Comparison of ENCODE assay signal across 25 mouse cellular contexts in genomic region chr13:85498696-85499095, GRCm38 (mm10).
DNase-seq lines count a peak whose midpoint lies in the region; ATAC-seq and TF ChIP-seq lines count a peak whose summit lies in the region.
"Had no signal": no experiment of that assay in that cellular context is flagged by ENCODE, and none has a peak within 500 bp of the region (broad histone marks: within the 10 kb centered on the region; RNA-seq: fewer than 3 reads in every experiment).

No protein-coding gene starts in this region.

- DNase-seq in liver: no peak
- DNase-seq in T-cell, adult 2 months (ENCODE audit: low spot score): peak; percentile 23
- DNase-seq in gastrocnemius, postnatal 25 days: no peak
- no peak for DNase-seq in forebrain, postnatal 0 days
- no peak for DNase-seq in kidney, adult 9 months
- DNase-seq: cerebellum, adult 18-20 months; cerebellum, postnatal 14 days; heart, postnatal 36 days; kidney, postnatal 25 days; lung, postnatal 10 days; thymus, adult 2 months had no signal

- H3K4me1 ChIP-seq in liver, embryonic 12.5 days: peaks cover 11% of the 10 kb centered on the region
- no peaks in the 10 kb centered on the region for H3K4me1 ChIP-seq in forebrain, postnatal 0 days (ENCODE audit: insufficient read depth)
- H3K4me1 ChIP-seq in midbrain, embryonic 13.5 days (replicated peaks): no peaks in the 10 kb centered on the region
- H3K4me1 ChIP-seq: embryonic facial prominence, embryonic 12.5 days; forebrain, embryonic 12.5 days; heart, embryonic 15.5 days; intestine, embryonic 15.5 days; limb, embryonic 13.5 days had no signal

- H3K27me3 ChIP-seq in liver, embryonic 12.5 days (replicated peaks): no peaks in the 10 kb centered on the region
- no peaks in the 10 kb centered on the region for H3K27me3 ChIP-seq in forebrain, postnatal 0 days (ENCODE audit: insufficient read depth, low read length)
- no peaks in the 10 kb centered on the region for H3K27me3 ChIP-seq in midbrain, embryonic 13.5 days
- H3K27me3 ChIP-seq: embryonic facial prominence, embryonic 12.5 days; forebrain, embryonic 12.5 days; heart, embryonic 15.5 days; intestine, embryonic 15.5 days; limb, embryonic 13.5 days; megakaryocyte, embryonic 14.5 days had no signal

- no peaks in the 10 kb centered on the region for H3K36me3 ChIP-seq in liver, embryonic 12.5 days
- no peaks in the 10 kb centered on the region for H3K36me3 ChIP-seq in forebrain, postnatal 0 days (ENCODE audit: insufficient read depth)
- H3K36me3 ChIP-seq in midbrain, embryonic 13.5 days: no peaks in the 10 kb centered on the region
- H3K36me3 ChIP-seq: embryonic facial prominence, embryonic 12.5 days; forebrain, embryonic 12.5 days; heart, embryonic 15.5 days; intestine, embryonic 15.5 days; limb, embryonic 13.5 days had no signal

- 0 out of 2 replicates have a peak, but pooled peaks have one; percentile 46 for ATAC-seq in liver, embryonic 12.5 days
- ATAC-seq in megakaryocyte, adult 5-6 weeks (ENCODE audit: poor library complexity, severe bottlenecking): peak; percentile 67
- ATAC-seq in forebrain, postnatal 0 days: no peak
- ATAC-seq in midbrain, embryonic 13.5 days: no peak
- ATAC-seq: intestine, embryonic 15.5 days; midbrain, embryonic 16.5 days had no signal

- H3K9ac ChIP-seq in liver, embryonic 12.5 days: no peak overlapping the region
- no peak overlapping the region for H3K9ac ChIP-seq in forebrain, postnatal 0 days
- H3K9ac ChIP-seq in midbrain, embryonic 13.5 days (replicated peaks): no peak overlapping the region
- H3K9ac ChIP-seq: embryonic facial prominence, embryonic 12.5 days; forebrain, embryonic 12.5 days; heart, embryonic 15.5 days; hindbrain, embryonic 14.5 days; intestine, embryonic 15.5 days; limb, embryonic 13.5 days had no signal

- H3K9me3 ChIP-seq in liver, embryonic 12.5 days (replicated peaks): no peaks in the 10 kb centered on the region
- no peaks in the 10 kb centered on the region for H3K9me3 ChIP-seq in forebrain, postnatal 0 days (ENCODE audit: low read length)
- H3K9me3 ChIP-seq in midbrain, embryonic 13.5 days: no peaks in the 10 kb centered on the region
- H3K9me3 ChIP-seq: embryonic facial prominence, embryonic 12.5 days; forebrain, embryonic 12.5 days; heart, embryonic 15.5 days; intestine, embryonic 15.5 days; limb, embryonic 13.5 days; megakaryocyte, embryonic 14.5 days had no signal

- H3K4me2 ChIP-seq in liver, embryonic 12.5 days: no peak overlapping the region
- no peak overlapping the region for H3K4me2 ChIP-seq in forebrain, postnatal 0 days (ENCODE audit: low read depth)
- no peak overlapping the region for H3K4me2 ChIP-seq in midbrain, embryonic 13.5 days (replicated peaks)
- H3K4me2 ChIP-seq: embryonic facial prominence, embryonic 12.5 days; forebrain, embryonic 12.5 days; heart, embryonic 15.5 days; hindbrain, embryonic 14.5 days; intestine, embryonic 15.5 days; limb, embryonic 13.5 days had no signal

- TF ChIP-seq CTCF in forebrain, postnatal 0 days (IDR thresholded peaks at IDR 0.05; ENCODE audit: low read depth): no peak

- no peak overlapping the region for H3K27ac ChIP-seq in liver, embryonic 12.5 days
- no peak overlapping the region for H3K27ac ChIP-seq in forebrain, postnatal 0 days (ENCODE audit: low read depth, low read length)
- H3K27ac ChIP-seq in midbrain, embryonic 13.5 days: no peak overlapping the region
- H3K27ac ChIP-seq: embryonic facial prominence, embryonic 12.5 days; forebrain, embryonic 12.5 days; heart, embryonic 15.5 days; hindbrain, embryonic 14.5 days; intestine, embryonic 15.5 days; limb, embryonic 13.5 days; stomach, postnatal 0 days had no signal

- WGBS in liver, embryonic 12.5 days (ENCODE audit: insufficient replicate concordance): 22% methylated on average over 2 of the region's 2 CpGs
- WGBS in forebrain, postnatal 0 days: 87% methylated on average over 2 of the region's 2 CpGs
- WGBS in midbrain, embryonic 13.5 days: 89% methylated on average over 2 of the region's 2 CpGs

- no peak overlapping the region for H3K4me3 ChIP-seq in liver, embryonic 12.5 days
- H3K4me3 ChIP-seq in forebrain, postnatal 0 days (ENCODE audit: low read depth, low read length): no peak overlapping the region
- H3K4me3 ChIP-seq in midbrain, embryonic 13.5 days (replicated peaks): no peak overlapping the region
- H3K4me3 ChIP-seq: embryonic facial prominence, embryonic 12.5 days; erythroblast, embryonic 14.5 days; forebrain, embryonic 12.5 days; heart, embryonic 15.5 days; intestine, embryonic 15.5 days; limb, embryonic 13.5 days; megakaryocyte, embryonic 14.5 days; myocyte had no signal

Comparison
In these comparisons a context has a peak if more than half of its experiments do, and no peak if none do; other contexts are left out.
1. ATAC-seq: peak in liver, embryonic 12.5 days (single experiment) and megakaryocyte, adult 5-6 weeks (single experiment); none in forebrain, postnatal 0 days (single experiment) and midbrain, embryonic 13.5 days (single experiment).